Mouse (Mus musculus) neural tube, embryonic 14.5 days (tissue): Measurements from ENCODE around the gene Kcnj2. TPM values are rescaled to one million over a fixed set of nuclear protein-coding genes. Genes with fewer than 3 reads are reported as not detected.

Experiments
- ATAC-seq: fragments of 200-750 bp; cut with Nextera tagmentation; 2 replicates; pipeline ENCODE4 v1.8.0; 2017; ENCODE audit warnings: low read depth, mild to moderate bottlenecking, moderate TSS enrichment, moderate library complexity
- H3K27ac ChIP-seq: fragments of 300-500 bp; sonication (generic); 2 replicates; pipeline ENCODE4 v1.5.1; 2014; ENCODE audit warnings: low read depth, mild to moderate bottlenecking, control low read depth, low read length, moderate library complexity, mixed read lengths
- H3K27me3 ChIP-seq: fragments of 300-500 bp; sonication (generic); 2 replicates; pipeline ENCODE4 v1.6.1; 2014; ENCODE audit warnings: low read length; ENCODE audit not compliant: control insufficient read depth, insufficient read depth
- H3K36me3 ChIP-seq: fragments of 300-500 bp; sonication (generic); 2 replicates; pipeline ENCODE4 v1.6.1; 2014; ENCODE audit warnings: low read length, mixed read lengths; ENCODE audit not compliant: control insufficient read depth, insufficient read depth
- H3K4me1 ChIP-seq: fragments of 300-500 bp; sonication (generic); 2 replicates; pipeline ENCODE4 v1.6.1; 2014; ENCODE audit warnings: low read length; ENCODE audit not compliant: control insufficient read depth, insufficient read depth
- H3K4me2 ChIP-seq: fragments of 300-500 bp; sonication (generic); 2 replicates; pipeline ENCODE4 v1.6.1; 2014; ENCODE audit warnings: mild to moderate bottlenecking, low read depth, low read length, control low read depth
- H3K4me3 ChIP-seq: fragments of 300-500 bp; sonication (generic); 2 replicates; pipeline ENCODE4 v1.5.1; 2014; ENCODE audit warnings: low read depth, low read length, control low read depth, mixed read lengths
- H3K9ac ChIP-seq: fragments of 300-500 bp; sonication (generic); replicated peaks from 2 replicates; pipeline ENCODE4 v1.6.1; 2014; ENCODE audit warnings: low read depth, mild to moderate bottlenecking, control low read depth, low read length, mixed read lengths
- H3K9me3 ChIP-seq: fragments of 300-500 bp; sonication (generic); 2 replicates; pipeline ENCODE4 v1.6.1; 2016; ENCODE audit warnings: low read length; ENCODE audit not compliant: control insufficient read depth
- WGBS: fragments of 180-500 bp; shearing (Covaris S2); extraction: QIAGEN DNeasy Blood & Tissue Kit; methylation state at CpG from one replicate; pipeline ENCODE4 v1.1.7; 2014; 5-methylcytosine and 5-hydroxymethylcytosine counted together
- polyA plus RNA-seq: library from polyadenylated mRNA; unstranded; fragments of >200 nt; fragmentation: Nextera tagmentation; extraction: Ambion mirVana; gene quantifications from 2 replicates; pipeline ENCODE4 v1.2.1, GENCODE M21; 2014

The Kcnj2 gene
- polyA plus RNA-seq, result 0.61 and 0.70 TPM in 2 replicates

DNA sequence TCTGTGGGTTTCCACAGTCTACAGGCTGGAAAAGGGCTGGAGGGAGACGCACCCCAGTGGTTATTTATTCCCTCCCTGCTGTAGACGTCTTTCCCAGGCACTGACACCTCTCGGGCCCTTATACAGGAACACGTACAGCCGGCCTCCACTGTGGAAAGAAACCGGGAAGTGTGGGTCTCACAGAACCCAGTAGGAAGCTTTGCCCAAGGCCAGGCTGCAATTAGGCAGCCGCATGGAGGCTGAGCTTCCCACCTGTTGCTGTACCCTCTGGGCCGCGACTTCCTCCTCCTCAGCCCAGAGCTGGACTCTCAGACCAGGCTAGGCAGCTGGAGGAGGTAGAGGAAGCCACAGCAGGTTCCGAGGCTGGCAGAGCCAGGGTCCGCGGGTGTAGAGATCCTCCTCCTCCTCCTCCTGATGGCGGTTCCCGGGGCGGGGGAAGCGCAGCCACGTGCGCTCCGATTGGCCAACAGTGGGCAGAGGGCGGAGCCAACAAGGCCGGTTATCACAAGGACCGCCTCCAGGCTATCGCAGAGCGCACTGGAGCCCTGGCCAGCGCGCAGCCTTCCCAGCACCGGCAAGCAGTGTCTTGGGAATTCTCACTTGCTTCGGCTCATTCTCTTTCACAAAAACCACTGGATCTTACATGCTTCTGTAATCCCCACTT, at the start of gene Kcnj2:
TSS of gene Kcnj2 (plus strand) at position 530 of the 664 bp plus-strand sequence.
- H3K36me3 ChIP-seq, result no peaks in the 10 kb centered on the region
- H3K4me2 ChIP-seq, result peak within 1 kb of the TSS; percentile 100
- 0 out of 2 replicates have a peak within 1 kb of the TSS, but pooled peaks have one; percentile 16 for H3K27ac ChIP-seq
- under 1% methylated on average over 26 of the region's 28 CpGs for WGBS
- no peaks in the 10 kb centered on the region for H3K9me3 ChIP-seq
- H3K9ac ChIP-seq, result peak within 1 kb of the TSS; percentile 54
- peak within 1 kb of the TSS; percentile 49 for H3K4me3 ChIP-seq
- ATAC-seq, result peak; percentile 99
- no peaks in the 10 kb centered on the region for H3K27me3 ChIP-seq
- H3K4me1 ChIP-seq, result no peaks in the 10 kb centered on the region

DNA sequence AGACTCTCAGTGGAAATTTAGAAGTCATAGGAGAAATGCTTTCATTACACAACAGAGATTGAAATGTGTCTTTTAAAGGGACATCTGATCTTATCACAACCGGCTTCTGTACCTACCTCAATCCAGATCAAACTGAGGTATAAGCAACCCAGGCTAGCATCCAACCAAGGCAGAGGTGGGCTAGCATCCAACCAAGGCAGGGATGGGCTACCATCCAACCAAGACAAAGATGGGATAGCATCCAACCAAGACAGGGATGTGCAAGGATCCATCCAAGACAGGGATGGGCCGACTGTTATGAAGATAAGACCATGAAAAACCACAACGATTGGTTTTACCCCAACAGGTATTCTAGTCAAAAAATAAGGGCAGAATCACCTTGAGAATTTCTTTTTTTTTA, 49.8 kb upstream of the Kcnj2 start:
- H3K27ac ChIP-seq, result no peak overlapping the region
- H3K36me3 ChIP-seq, result no peaks in the 10 kb centered on the region
- no peaks in the 10 kb centered on the region for H3K27me3 ChIP-seq
- no peaks in the 10 kb centered on the region for H3K4me1 ChIP-seq
- H3K4me3 ChIP-seq, result no peak overlapping the region
- no peak overlapping the region for H3K9ac ChIP-seq
- 94% methylated on average over 3 of the region's 3 CpGs for WGBS
- no peaks in the 10 kb centered on the region for H3K9me3 ChIP-seq
- H3K4me2 ChIP-seq, result no peak overlapping the region
- ATAC-seq, result no peak

DNA sequence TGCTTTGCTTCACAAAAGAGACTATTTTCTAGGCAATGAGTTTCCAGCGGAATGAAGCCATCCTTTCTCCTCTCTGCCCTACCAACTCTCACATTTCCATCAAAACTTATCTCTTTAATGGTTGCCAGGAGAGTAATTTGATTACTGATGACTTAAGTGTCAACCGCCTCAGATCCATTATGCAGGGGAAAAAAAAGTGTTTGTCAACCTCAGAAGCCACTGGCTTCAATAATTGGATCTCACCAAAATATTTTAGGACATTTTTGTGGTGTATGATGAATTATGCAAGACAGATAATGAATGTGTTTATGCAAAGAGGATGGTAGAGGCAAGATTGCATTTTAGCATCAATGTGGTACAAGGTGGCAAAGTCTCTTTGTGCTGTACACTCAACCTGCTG, 45.8 kb upstream of the Kcnj2 start:
- no peak for ATAC-seq
- 32% methylated on average over 2 of the region's 2 CpGs for WGBS
- H3K27ac ChIP-seq, result no peak overlapping the region
- H3K9me3 ChIP-seq, result no peaks in the 10 kb centered on the region
- H3K27me3 ChIP-seq, result no peaks in the 10 kb centered on the region
- H3K4me2 ChIP-seq, result no peak overlapping the region
- H3K4me1 ChIP-seq, result no peaks in the 10 kb centered on the region
- H3K36me3 ChIP-seq, result no peaks in the 10 kb centered on the region
- H3K9ac ChIP-seq, result no peak overlapping the region
- H3K4me3 ChIP-seq, result no peak overlapping the region

GRCm38 (mm10) chr11:111022681-111023281, 43.2 kb upstream of the Kcnj2 start:
- Histone ChIP-seq H3K27me3 (no peaks in the 10 kb centered on the region), H3K36me3 (no peaks in the 10 kb centered on the region), H3K27ac (no peak overlapping the region), H3K4me1 (no peaks in the 10 kb centered on the region), H3K4me3 (no peak overlapping the region), H3K9me3 (no peaks in the 10 kb centered on the region), H3K9ac (no peak overlapping the region), H3K4me2 (no peak overlapping the region)
- no peak for ATAC-seq
- WGBS, result 45% methylated on average over 8 of the region's 8 CpGs

- no peaks in the 10 kb centered on the region for H3K9me3 ChIP-seq
- no peak overlapping the region for H3K9ac ChIP-seq
- WGBS, result 54% methylated on average over 5 of the region's 5 CpGs
- H3K4me3 ChIP-seq, result no peak overlapping the region
- H3K27me3 ChIP-seq, result no peaks in the 10 kb centered on the region
- H3K36me3 ChIP-seq, result no peaks in the 10 kb centered on the region
- no peak overlapping the region for H3K4me2 ChIP-seq
- ATAC-seq, result no peak
- H3K27ac ChIP-seq, result no peak overlapping the region
- no peaks in the 10 kb centered on the region for H3K4me1 ChIP-seq
Observed at GRCm38 (mm10) chr11:111042175-111042574, 23.8 kb upstream of the Kcnj2 start.

- ATAC-seq, result no peak
- Histone ChIP-seq H3K36me3 (no peaks in the 10 kb centered on the region), H3K4me3 (no peak overlapping the region), H3K27me3 (no peaks in the 10 kb centered on the region), H3K9ac (no peak overlapping the region), H3K9me3 (no peaks in the 10 kb centered on the region), H3K4me2 (no peak overlapping the region), H3K4me1 (no peaks in the 10 kb centered on the region), H3K27ac (no peak overlapping the region)
- WGBS, result 82% methylated on average over 4 of the region's 4 CpGs
Observed at GRCm38 (mm10) chr11:111043298-111043697, 22.7 kb upstream of the Kcnj2 start.

DNA sequence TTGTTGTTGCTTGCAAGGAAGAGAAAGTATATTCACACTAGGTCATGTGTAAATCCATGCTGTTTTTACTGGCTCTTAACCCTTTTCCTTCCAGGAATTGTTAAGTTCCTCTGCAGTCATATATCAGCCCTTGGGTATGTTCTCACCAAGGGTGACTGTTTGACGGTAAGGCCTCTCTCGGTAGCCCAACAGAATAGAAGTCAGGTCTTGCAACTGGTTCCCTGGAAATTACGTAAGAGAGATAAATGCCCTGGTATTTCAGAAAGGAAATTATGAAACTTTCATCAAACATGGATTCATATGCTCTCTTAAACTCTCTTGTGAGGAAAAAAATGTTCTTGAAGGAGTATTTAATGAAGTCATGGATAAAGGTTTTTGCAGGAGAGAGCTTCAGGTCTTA, 11.7 kb upstream of the Kcnj2 start:
- ATAC-seq, result no peak
- Histone ChIP-seq H3K4me1 (no peaks in the 10 kb centered on the region), H3K36me3 (no peaks in the 10 kb centered on the region), H3K4me2 (no peak overlapping the region), H3K27me3 (no peaks in the 10 kb centered on the region), H3K4me3 (no peak overlapping the region), H3K9ac (no peak overlapping the region), H3K9me3 (no peaks in the 10 kb centered on the region), H3K27ac (no peak overlapping the region)
- 82% methylated on average over 3 of the region's 3 CpGs for WGBS

GRCm38 (mm10) chr11:111054854-111055822, 10.8 kb upstream of the Kcnj2 start:
- no peak overlapping the region for H3K4me2 ChIP-seq
- H3K4me3 ChIP-seq, result no peak overlapping the region
- H3K9ac ChIP-seq, result no peak overlapping the region
- H3K4me1 ChIP-seq, result no peaks in the 10 kb centered on the region
- 92% methylated on average over 8 of the region's 8 CpGs for WGBS
- no peak overlapping the region for H3K27ac ChIP-seq
- H3K9me3 ChIP-seq, result no peaks in the 10 kb centered on the region
- H3K36me3 ChIP-seq, result no peaks in the 10 kb centered on the region
- no peak for ATAC-seq
- no peaks in the 10 kb centered on the region for H3K27me3 ChIP-seq

DNA sequence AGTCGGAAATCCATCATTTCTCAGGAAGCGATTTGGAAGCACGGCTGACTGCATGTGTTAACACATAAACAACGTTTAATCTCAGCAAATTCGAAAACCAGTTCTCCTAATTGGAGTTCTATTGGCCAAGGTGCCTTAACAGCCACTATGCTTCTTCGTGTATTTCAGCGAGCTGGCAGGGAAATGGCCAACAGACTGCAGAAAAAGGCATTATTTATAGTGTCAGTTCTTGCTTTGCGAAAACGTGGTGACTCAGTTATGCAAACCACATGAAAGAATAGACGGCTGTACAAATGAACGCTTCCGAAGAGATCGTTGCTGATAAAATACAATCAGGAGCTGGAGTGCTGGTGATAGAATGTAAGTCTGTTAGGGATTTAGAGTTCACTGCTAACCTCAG, 9.9 kb upstream of the Kcnj2 start:
- Histone ChIP-seq H3K9me3 (no peaks in the 10 kb centered on the region), H3K4me3 (no peak overlapping the region), H3K36me3 (no peaks in the 10 kb centered on the region), H3K9ac (no peak overlapping the region), H3K4me1 (no peaks in the 10 kb centered on the region), H3K27ac (no peak overlapping the region), H3K4me2 (no peak overlapping the region), H3K27me3 (no peaks in the 10 kb centered on the region)
- 55% methylated on average over 13 of the region's 13 CpGs for WGBS
- no peak for ATAC-seq
